Mouse (Mus musculus) small intestine, adult 2 months (tissue): ENCODE measurements around the gene Samd4b.

Source experiments
- CTCF ChIP-seq: fragments of 200-500 bp; IDR thresholded peaks from 2 replicates; pipeline ENCODE4 v1.5.1; 2012; ENCODE audit warnings: low read depth, mild to moderate bottlenecking, control low read depth, inconsistent platforms, low read length, moderate library complexity, mixed read lengths; ENCODE audit not compliant: insufficient replicate concordance, insufficient read length; ENCODE audit errors: extremely low read depth
- POLR2A ChIP-seq: fragments of 200-500 bp; IDR thresholded peaks from 2 replicates; pipeline ENCODE4 v1.6.1; 2012; ENCODE audit warnings: low read depth, mild to moderate bottlenecking, control low read depth, inconsistent platforms, low read length, moderate library complexity

- TF ChIP-seq CTCF (peak; percentile 92; the same call in 1 of the 2 replicates), POLR2A (no peak)
Measured at GRCm38 (mm10) chr7:28568253-28568652, 29.7 kb downstream of the Samd4b start.
